Mouse (Mus musculus) activated CD4-positive, CD25-positive, alpha-beta regulatory T cell, adult 9 weeks (primary cell): Measurements from ENCODE around the gene Prr22. TPM values are rescaled to one million over a fixed set of nuclear protein-coding genes. Genes with fewer than 3 reads are reported as not detected.

Source experiments
- polyA plus RNA-seq: library from polyadenylated mRNA; unstranded; fragments of 100-300 nt; shearing (Covaris generic); gene quantifications from one replicate; pipeline ENCODE4 v1.2.1, GENCODE M21; 2017

Gene Prr22
- 1.6 TPM for polyA plus RNA-seq

DNA sequence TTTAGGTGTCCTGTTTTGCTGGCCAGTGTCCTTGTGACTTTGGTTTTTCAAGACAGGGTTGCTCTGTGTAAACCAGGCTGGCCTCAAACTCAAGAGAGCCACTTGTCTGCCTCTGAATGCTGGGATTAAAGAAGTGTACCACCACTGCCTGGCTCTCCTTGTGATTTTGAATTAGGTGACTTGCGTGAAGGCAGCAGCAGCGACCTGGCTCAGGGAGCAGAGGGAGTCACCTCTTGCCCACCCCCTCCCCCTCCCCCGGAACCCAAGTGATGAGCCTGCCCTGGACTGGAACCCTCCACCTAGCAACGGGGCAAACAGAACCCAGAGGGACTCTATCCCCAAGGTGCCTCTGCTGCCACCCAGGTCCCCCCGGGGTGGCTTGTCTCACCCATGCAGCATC is at the start of gene Prr22:
Prr22 (plus strand) TSS at position 301 of the 400 bp plus-strand sequence.

DNA sequence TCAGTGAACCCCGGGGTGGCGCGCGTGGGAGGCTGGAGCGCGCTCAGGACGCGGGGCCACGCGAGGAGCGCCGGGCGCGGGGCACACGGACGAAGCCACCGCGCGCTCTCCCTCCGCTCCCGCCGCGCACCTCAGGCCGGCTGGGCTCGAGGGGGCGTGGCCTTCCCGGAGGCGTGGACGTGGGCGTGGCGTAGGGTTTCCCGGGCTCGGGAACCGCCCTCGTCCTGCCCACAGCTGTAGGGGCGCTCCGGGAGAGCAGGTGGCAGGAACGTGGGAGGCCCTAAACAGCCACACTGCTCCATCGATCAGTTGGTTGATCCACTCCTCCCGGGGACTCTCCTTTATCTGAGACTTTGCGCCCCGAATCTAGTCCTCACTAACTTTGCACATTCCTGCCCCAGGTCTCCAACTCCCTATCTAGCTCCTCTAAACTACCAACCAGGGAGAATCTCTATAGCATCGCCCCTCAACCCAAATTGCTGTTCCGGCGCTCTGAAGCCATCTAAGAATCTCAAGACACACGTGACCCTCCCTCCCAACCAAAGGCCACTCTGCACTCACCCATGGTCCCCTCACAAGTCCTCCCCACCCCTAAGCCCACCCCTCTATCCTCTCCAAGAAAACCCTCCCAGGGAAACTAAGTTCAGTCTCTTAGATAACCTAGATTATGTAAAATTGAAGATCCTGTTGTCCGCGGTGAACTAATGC is 12.5 kb upstream of the Prr22 start, which contains the start of gene Nrtn:
Nrtn (minus strand) TSS at position 115 of the 708 bp plus-strand sequence.

DNA sequence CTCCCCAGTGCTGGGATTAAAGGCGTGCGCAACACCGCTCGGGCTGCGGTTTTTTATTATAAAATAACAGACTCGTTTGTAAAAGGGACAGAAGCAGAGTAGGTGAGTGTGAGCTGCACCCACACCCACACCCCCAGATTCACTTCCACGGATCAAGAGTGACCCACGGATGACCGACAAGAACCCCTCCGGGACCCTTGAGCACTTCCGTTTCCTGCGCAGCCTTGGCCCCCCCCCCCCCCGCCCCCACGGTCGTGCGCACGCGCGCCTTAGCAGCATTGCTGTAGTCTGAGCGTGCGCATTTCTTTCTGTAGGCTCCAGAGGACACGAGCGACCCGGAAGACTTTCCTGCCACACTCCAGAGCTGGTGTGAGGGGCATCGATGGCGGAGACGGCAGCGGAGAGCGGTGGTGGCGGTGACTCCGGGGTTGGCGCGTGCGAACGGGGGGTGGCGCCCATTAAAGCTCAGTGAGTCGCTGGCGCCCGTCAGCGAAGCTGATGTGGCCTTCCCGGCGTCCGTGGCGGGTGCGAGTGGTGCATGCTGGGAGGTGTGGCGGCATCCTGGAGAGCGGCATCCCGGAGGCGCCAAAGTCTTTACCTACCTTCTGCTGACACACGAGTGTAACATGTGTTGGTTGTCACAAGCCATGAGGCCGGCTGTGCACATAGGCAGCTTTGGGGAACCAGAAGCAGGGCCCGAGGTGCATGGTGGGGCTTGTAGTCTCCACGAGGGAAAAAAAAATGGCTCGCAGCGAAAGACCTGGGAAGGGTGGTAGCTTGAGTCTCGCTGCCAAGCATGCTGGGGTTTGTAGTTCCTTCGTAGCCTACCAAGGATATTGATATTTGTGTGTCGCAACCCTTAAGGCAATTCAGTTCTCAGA is 5.3 kb upstream of the Prr22 start, which contains the start of gene Dus3l:
Dus3l (plus strand) TSS at position 284 of the 881 bp plus-strand sequence.

Other genes starting within 250 kb of the Prr22 start
- gene Gm20219, start 215.9 kb upstream of the Prr22 start, polyA plus RNA-seq: 1.2 TPM
- 187 TPM for gene Safb2, start 185.7 kb upstream of the Prr22 start, polyA plus RNA-seq
- gene Safb, start 185.4 kb upstream of the Prr22 start, polyA plus RNA-seq: 154 TPM
- gene 2410015M20Rik, start 160.5 kb upstream of the Prr22 start, polyA plus RNA-seq: 219 TPM
- gene Rpl36, start 156.8 kb upstream of the Prr22 start, polyA plus RNA-seq: 2,149 TPM
- gene Lonp1, start 143.4 kb upstream of the Prr22 start, polyA plus RNA-seq: 8.1 TPM
- gene Catsperd, start 142.1 kb upstream of the Prr22 start, polyA plus RNA-seq: 3.9 TPM
- gene Ranbp3, start 97.0 kb upstream of the Prr22 start, polyA plus RNA-seq: 111 TPM
- 290 TPM for gene Ndufa11, start 52.5 kb upstream of the Prr22 start, polyA plus RNA-seq
- gene Vmac, start 52.2 kb upstream of the Prr22 start, polyA plus RNA-seq: 4.2 TPM
- gene Nrtn, start 12.7 kb upstream of the Prr22 start, polyA plus RNA-seq: not detected
- 56.0 TPM for gene Dus3l, start 5.5 kb upstream of the Prr22 start, polyA plus RNA-seq
- 1.5 TPM for gene Rfx2, start 60.8 kb downstream of the Prr22 start, polyA plus RNA-seq
- not detected for gene Acsbg2, start 104.2 kb downstream of the Prr22 start, polyA plus RNA-seq
- gene 1700061G19Rik, start 105.2 kb downstream of the Prr22 start, polyA plus RNA-seq: not detected
- 4.7 TPM for gene Mllt1, start 165.2 kb downstream of the Prr22 start, polyA plus RNA-seq
- not detected for gene Acer1, start 211.9 kb downstream of the Prr22 start, polyA plus RNA-seq
- 79.5 TPM for gene Clpp, start 220.1 kb downstream of the Prr22 start, polyA plus RNA-seq
- 43.6 TPM for gene Alkbh7, start 227.1 kb downstream of the Prr22 start, polyA plus RNA-seq
- 1.0 TPM for gene Pspn, start 229.8 kb downstream of the Prr22 start, polyA plus RNA-seq
- 92.3 TPM for gene Gtf2f1, start 241.0 kb downstream of the Prr22 start, polyA plus RNA-seq
- 0.67 TPM for gene Gm17949, start 241.2 kb downstream of the Prr22 start, polyA plus RNA-seq